Mouse (Mus musculus) megakaryocyte, embryonic 14.5 days (primary cell): ENCODE measurements around the gene Dclk1. TPM values are rescaled to one million over a fixed set of nuclear protein-coding genes. Genes with fewer than 3 reads are reported as not detected.
A peak's percentile ranks its signal among the peaks of the same experiment; 100 is the strongest.

Experiments used
- H3K27me3 ChIP-seq: replicated peaks from 2 replicates; pipeline ENCODE3; 2012; ENCODE audit warnings: inconsistent platforms
- H3K36me3 ChIP-seq: replicated peaks from 2 replicates; pipeline ENCODE3; 2012; ENCODE audit warnings: low read length, inconsistent platforms, mixed read lengths
- H3K4me1 ChIP-seq: 2 replicates; pipeline ENCODE4 v1.6.1; 2012; ENCODE audit warnings: inconsistent platforms
- H3K4me3 ChIP-seq: replicated peaks from 2 replicates; pipeline ENCODE3; 2012; ENCODE audit warnings: moderate library complexity, mild to moderate bottlenecking, inconsistent platforms
- H3K9me3 ChIP-seq: 2 replicates; pipeline ENCODE4 v1.6.1; 2012; ENCODE audit warnings: inconsistent platforms
- FLI1 ChIP-seq: IDR thresholded peaks from 2 replicates; pipeline ENCODE4 v1.6.1; 2012; ENCODE audit warnings: low read length, inconsistent platforms, mixed read lengths
- GATA1 ChIP-seq: IDR thresholded peaks from 3 replicates; pipeline ENCODE4 v1.6.1; 2012; ENCODE audit warnings: mixed read lengths, low read length, inconsistent platforms, borderline replicate concordance
- polyA plus RNA-seq: library from polyadenylated mRNA; stranded (reverse); fragments of >175 nt; gene quantifications from 2 replicates; pipeline ENCODE4 v1.2.3, GENCODE M21; 2012; ENCODE audit warnings: low replicate concordance; ENCODE audit not compliant: insufficient read depth

The Dclk1 gene
- polyA plus RNA-seq, 1 experiment = not detected

- Histone ChIP-seq H3K9me3 (no peaks in the 10 kb centered on the region), H3K4me3 (no peak overlapping the region), H3K36me3 (no peaks in the 10 kb centered on the region), H3K4me1 (no peaks in the 10 kb centered on the region; the same call in 1 of the 2 replicates), H3K27me3 (peaks cover 4% of the 10 kb centered on the region)
- no peak for TF ChIP-seq GATA1
- TF ChIP-seq FLI1 = no peak
Observed at GRCm38 (mm10) chr3:55539811-55540293, 297.7 kb downstream of the Dclk1 start.

GRCm38 (mm10) chr3:55540406-55541140, 298.4 kb downstream of the Dclk1 start:
- no peaks in the 10 kb centered on the region for H3K36me3 ChIP-seq

GRCm38 (mm10) chr3:55541799-55542198, 299.6 kb downstream of the Dclk1 start:
- TF ChIP-seq FLI1 = no peak
- no peak for TF ChIP-seq GATA1
- no peaks in the 10 kb centered on the region for H3K9me3 ChIP-seq
- no peaks in the 10 kb centered on the region; the same call in 1 of the 2 replicates for H3K4me1 ChIP-seq
- H3K27me3 ChIP-seq = peaks cover 2% of the 10 kb centered on the region
- H3K36me3 ChIP-seq = no peaks in the 10 kb centered on the region
- no peak overlapping the region for H3K4me3 ChIP-seq

More at GRCm38 (mm10) chr3:55540406-55541140, 298.4 kb downstream of the Dclk1 start:
- TF ChIP-seq GATA1 = no peak
- no peak for TF ChIP-seq FLI1
- Histone ChIP-seq H3K4me1 (no peaks in the 10 kb centered on the region; the same call in 1 of the 2 replicates), H3K9me3 (no peaks in the 10 kb centered on the region), H3K27me3 (peaks cover 2% of the 10 kb centered on the region), H3K4me3 (no peak overlapping the region)

GRCm38 (mm10) chr3:55542310-55542709, 300.1 kb downstream of the Dclk1 start:
- no peaks in the 10 kb centered on the region for H3K9me3 ChIP-seq
- H3K4me1 ChIP-seq = no peaks in the 10 kb centered on the region; the same call in 1 of the 2 replicates
- no peaks in the 10 kb centered on the region for H3K36me3 ChIP-seq
- TF ChIP-seq FLI1 = no peak
- no peak for TF ChIP-seq GATA1
- no peak overlapping the region for H3K4me3 ChIP-seq
- peaks cover 2% of the 10 kb centered on the region for H3K27me3 ChIP-seq

- H3K4me3 ChIP-seq = no peak overlapping the region
- no peaks in the 10 kb centered on the region for H3K36me3 ChIP-seq
- no peaks in the 10 kb centered on the region for H3K9me3 ChIP-seq
- H3K4me1 ChIP-seq = no peaks in the 10 kb centered on the region; the same call in 1 of the 2 replicates
- H3K27me3 ChIP-seq = peaks cover 2% of the 10 kb centered on the region
- TF ChIP-seq FLI1 = no peak
- TF ChIP-seq GATA1 = no peak
Observed at GRCm38 (mm10) chr3:55542947-55543346, 300.8 kb downstream of the Dclk1 start.

- Histone ChIP-seq H3K36me3 (no peaks in the 10 kb centered on the region), H3K9me3 (no peaks in the 10 kb centered on the region), H3K27me3 (peaks cover 2% of the 10 kb centered on the region), H3K4me1 (no peaks in the 10 kb centered on the region; the same call in 1 of the 2 replicates), H3K4me3 (peak overlapping the region; percentile 31)
- TF ChIP-seq FLI1 (no peak), GATA1 (no peak)
Observed at GRCm38 (mm10) chr3:55543929-55544684, 301.9 kb downstream of the Dclk1 start.

- no peak for TF ChIP-seq GATA1
- no peak for TF ChIP-seq FLI1
- Histone ChIP-seq H3K27me3 (peaks cover 2% of the 10 kb centered on the region), H3K4me3 (no peak overlapping the region), H3K36me3 (no peaks in the 10 kb centered on the region), H3K9me3 (no peaks in the 10 kb centered on the region), H3K4me1 (no peaks in the 10 kb centered on the region; the same call in 1 of the 2 replicates)
Observed at GRCm38 (mm10) chr3:55545296-55545695, 303.1 kb downstream of the Dclk1 start.

GRCm38 (mm10) chr3:55545916-55546315, 303.8 kb downstream of the Dclk1 start:
- no peak for TF ChIP-seq FLI1
- Histone ChIP-seq H3K4me1 (no peaks in the 10 kb centered on the region; the same call in 1 of the 2 replicates), H3K9me3 (no peaks in the 10 kb centered on the region)

GRCm38 (mm10) chr3:55547106-55547505, 304.9 kb downstream of the Dclk1 start:
- no peaks in the 10 kb centered on the region for H3K36me3 ChIP-seq
- H3K9me3 ChIP-seq = no peaks in the 10 kb centered on the region
- H3K27me3 ChIP-seq = peaks cover 3% of the 10 kb centered on the region
- no peak overlapping the region for H3K4me3 ChIP-seq
- TF ChIP-seq GATA1 = no peak
- TF ChIP-seq FLI1 = no peak
- H3K4me1 ChIP-seq = no peaks in the 10 kb centered on the region; the same call in 1 of the 2 replicates

More at GRCm38 (mm10) chr3:55545916-55546315, 303.8 kb downstream of the Dclk1 start:
- Histone ChIP-seq H3K36me3 (no peaks in the 10 kb centered on the region), H3K4me3 (no peak overlapping the region), H3K27me3 (peaks cover 2% of the 10 kb centered on the region)

GRCm38 (mm10) chr3:55549376-55549775, 307.2 kb downstream of the Dclk1 start:
- Histone ChIP-seq H3K4me3 (no peak overlapping the region), H3K36me3 (no peaks in the 10 kb centered on the region), H3K9me3 (no peaks in the 10 kb centered on the region), H3K27me3 (peaks cover 2% of the 10 kb centered on the region), H3K4me1 (no peaks in the 10 kb centered on the region)
- TF ChIP-seq FLI1 (no peak), GATA1 (no peak)
